Mouse (Mus musculus) ovary, postnatal 36 days (tissue): ENCODE measurements around the gene Ssx9.
A peak's percentile ranks its signal among the peaks of the same experiment; 100 is the strongest.
"Not testable (repeated sequence)": the region's sequence is repeated elsewhere in the genome, so short reads cannot be mapped to it uniquely, and the experiment has no call there.

Source experiments
- DNase-seq: peaks from one replicate; pipeline ENCODE4 v3.0.0; 2022; ENCODE audit warnings: low spot score, mixed read lengths

Gene Ssx9

GRCm38 (mm10) chrX:8748132-8748531, at the start of gene Ssx9:
TSS of gene Ssx9 (plus strand) at chrX:8748432.
- DNase-seq: not testable (repeated sequence)

GRCm38 (mm10) chrX:8732907-8733306, 15.3 kb upstream of the Ssx9 start:
- DNase-seq: peak; percentile 5

- not testable (repeated sequence) for DNase-seq
Measured at GRCm38 (mm10) chrX:8803391-8803790, 55.2 kb downstream of the Ssx9 start, which contains the start of gene Ssxb5. TSS of gene Ssxb5 (plus strand) at chrX:8803691.
